Mouse (Mus musculus) gastrocnemius, postnatal 4 days (tissue): ENCODE results near the gene Atmin. TPM values are rescaled to one million over a fixed set of nuclear protein-coding genes. Genes with fewer than 3 reads are reported as not detected.
A peak's percentile ranks its signal among the peaks of the same experiment; 100 is the strongest.

Experiments
- DNase-seq, 2 experiments: peaks; one replicate each; pipeline ENCODE4 v3.0.0; 2021 to 2022; ENCODE audit warnings: low spot score in 2 of 2, mixed read lengths in 2 of 2
- long read RNA-seq, 2 experiments: library from polyadenylated mRNA; stranded (forward); transcript quantifications; one replicate each; pipeline ENCODE4 v2.0.0; 2021
- total RNA-seq, 2 experiments: library from RNA; stranded (reverse); gene quantifications; 2 replicates each; pipeline ENCODE4 v1.2.3; 2021

Atmin gene
- total RNA-seq, result 10 to 100 TPM; 16.4 to 17.1 TPM
- long read RNA-seq, experiment 1, full-length matches to known transcripts, result 20 of 27 reads
- long read RNA-seq, experiment 1, partial matches to known transcripts, result 0 of 27 reads
- long read RNA-seq, experiment 1, other reads (novel, unspliced or antisense), result 7 of 27 reads
- long read RNA-seq, experiment 2, full-length matches to known transcripts, result 21 of 26 reads
- long read RNA-seq, experiment 2, partial matches to known transcripts, result 0 of 26 reads
- long read RNA-seq, experiment 2, other reads (novel, unspliced or antisense), result 5 of 26 reads

DNA sequence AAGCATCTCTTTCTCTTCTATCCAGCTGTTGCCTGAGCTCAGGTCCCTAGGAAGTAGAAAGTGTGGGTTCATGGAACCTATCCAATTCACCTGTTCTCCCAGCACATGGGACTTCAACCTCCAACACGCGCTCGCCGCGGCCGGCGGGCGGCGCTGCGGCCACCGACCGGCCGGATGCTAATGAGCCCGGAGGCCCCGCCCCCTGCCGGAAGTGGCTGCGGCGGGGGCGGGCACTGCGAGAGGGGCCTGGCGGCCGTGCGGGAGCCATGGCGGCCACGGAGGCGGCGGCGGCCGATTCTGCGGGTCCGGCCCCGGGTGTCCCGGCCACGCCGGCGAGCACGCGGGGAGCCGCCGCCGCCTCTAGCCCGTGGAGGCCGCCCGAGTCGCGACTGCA lies at the start of gene Atmin:
TSS of gene Atmin (plus strand) at position 233 of the 394 bp plus-strand sequence.
- peak; percentile 88 to 89 for DNase-seq

DNA sequence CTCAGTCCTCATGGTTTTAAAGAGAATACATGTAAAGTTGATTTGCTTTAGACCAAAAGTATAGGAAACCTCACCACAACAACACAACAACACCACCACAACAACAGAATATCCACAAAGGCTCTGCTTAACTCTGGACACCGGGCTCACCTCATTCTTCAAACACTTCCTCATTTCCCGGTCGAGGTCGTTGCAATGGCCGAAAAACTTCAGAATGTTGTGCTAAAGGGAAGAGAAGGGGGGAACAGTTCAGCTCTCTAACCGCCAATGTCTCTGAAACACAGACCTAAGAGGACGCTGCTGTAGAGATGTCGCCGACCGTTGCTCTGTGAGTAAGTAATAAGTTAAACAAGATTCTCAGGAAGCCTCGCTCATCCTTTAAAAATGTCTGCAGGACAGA lies 49.3 kb upstream of the Atmin start:
- DNase-seq, result no peak

DNA sequence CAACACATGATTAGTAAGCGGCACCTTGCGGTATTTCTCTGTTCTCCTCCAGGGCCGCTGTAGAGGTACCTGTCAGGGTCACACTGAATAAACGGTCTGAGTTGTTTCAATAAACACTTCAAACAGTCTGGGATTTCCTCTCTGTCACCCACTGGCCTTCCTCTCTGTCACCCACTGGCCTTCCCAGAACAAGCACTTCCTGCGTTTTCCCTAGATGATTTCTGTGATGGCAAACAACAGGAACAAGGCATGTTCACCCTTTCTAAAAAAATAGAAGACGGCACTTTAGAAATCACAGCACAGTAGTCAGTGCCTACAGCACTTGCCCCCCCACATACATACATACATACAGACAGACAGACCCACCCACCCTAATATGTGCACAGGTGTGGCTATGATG lies 47.7 kb upstream of the Atmin start:
- DNase-seq, result no peak

DNA sequence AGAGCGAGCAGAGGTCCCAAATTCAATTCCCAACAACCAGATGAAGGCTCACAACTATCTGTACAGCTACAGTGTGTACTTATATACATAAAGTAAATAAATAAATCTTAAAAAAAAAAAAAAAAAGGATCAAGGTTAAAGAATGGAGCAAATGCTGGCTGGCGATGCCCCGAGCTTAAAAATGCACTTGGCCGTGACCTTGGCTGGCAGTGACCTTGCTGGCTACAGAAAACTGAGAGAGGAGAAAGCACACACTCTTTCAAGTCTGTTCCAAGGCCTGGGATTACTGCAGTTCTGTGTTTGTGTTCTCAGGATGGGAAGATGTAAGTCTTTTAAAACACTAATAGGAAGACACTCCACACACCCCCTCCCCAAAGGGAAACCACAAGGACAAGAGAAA lies 38.5 kb upstream of the Atmin start:
- DNase-seq, result no peak

DNA sequence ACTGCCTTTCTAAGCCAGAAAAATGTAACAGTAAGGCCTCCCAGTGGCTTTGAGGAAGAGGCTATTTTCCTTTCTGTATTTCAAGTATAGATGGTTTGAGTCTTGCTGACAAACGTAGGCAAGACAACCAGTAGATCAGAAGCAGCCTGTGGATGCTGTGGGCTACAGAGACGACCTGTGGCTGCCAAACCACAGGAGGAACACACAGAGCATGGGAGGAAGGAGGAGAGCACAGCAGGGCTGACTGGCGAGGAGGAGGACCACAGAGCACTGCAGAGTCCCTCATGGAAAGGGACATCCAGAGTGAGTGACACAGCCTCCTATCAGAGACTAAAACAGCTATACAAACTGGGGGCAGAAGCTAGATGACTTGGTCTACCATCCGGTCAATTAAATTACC lies 37.9 kb upstream of the Atmin start:
- DNase-seq, result no peak

DNA sequence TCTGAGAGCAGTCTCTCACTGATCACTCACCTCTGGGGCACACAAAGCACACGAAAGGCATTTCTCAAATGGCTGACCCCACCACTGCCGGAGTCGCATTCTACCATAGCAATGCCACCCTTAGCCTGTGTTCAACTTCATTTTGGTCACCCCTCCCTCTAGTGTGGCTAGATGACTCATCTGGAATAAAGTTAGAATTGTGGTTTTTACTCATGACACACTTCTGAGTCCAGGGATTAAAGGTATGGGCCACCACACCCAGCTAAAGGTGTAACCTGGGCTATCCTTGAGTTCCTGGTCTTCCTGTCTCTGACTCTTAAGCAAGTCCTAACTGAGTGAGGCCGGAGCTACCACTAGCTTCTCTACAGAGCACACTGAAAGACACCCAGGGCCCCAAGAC lies 37.4 kb upstream of the Atmin start:
- DNase-seq, result no peak

DNA sequence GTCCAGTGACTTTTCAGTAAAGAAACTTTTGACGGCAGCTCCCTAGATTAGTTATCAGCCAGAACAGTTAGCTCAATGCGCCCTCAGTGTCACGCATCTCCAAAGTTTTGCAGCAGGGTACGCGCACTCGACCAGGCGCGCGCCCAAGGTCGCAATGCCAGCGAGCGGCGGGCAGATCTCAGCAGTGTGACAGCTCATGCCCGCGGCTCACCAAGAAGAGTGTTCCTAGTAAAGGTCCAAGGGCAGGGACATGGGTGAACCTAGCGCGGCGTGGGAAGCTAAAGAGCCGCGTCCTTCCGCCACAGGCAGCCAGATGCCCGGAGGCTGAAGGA lies 22.2 kb upstream of the Atmin start:
- peak in 1 of 2 experiments; percentile 25 for DNase-seq

DNA sequence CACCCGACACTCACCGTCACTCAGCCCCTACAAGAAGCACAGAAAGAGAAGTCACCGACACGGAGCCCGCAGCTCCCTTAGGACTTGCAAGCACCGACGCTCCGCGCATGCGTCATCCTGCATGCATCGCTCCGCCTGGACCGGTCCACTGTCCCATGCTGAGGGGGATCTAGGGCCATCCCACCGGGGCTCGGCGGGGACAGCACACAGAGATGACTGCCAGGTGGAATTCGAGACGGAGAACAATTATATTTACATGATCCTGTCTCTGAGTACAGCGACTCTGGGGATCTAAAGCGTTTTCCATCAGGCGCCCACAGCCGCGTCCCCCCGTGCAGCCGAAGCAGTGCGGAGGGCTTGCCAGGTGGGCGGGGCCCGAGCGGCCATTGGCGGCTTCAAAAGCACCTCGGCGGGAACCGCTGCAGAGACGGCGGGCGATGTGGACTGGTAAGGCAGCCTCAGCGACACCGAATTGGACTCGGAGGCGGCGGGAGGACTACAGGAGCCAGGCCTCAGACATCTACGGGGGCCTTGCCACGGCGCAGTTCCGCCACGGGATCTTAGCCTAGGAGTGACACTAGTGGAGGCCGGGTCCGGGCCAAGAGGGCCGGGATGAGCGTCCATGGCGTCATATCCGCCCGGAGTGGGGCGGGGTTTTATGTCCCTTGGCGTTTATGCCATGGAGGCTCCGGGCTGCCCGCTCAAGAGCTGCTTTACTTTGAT lies 21.7 kb upstream of the Atmin start, which contains the start of the genes Cmc2 and Cenpn:
TSS of gene Cmc2 (minus strand) at position 119 of the 723 bp plus-strand sequence.
TSS of gene Cenpn (plus strand) at position 394 of the 723 bp plus-strand sequence.
- DNase-seq, result peak; percentile 88 to 95

DNA sequence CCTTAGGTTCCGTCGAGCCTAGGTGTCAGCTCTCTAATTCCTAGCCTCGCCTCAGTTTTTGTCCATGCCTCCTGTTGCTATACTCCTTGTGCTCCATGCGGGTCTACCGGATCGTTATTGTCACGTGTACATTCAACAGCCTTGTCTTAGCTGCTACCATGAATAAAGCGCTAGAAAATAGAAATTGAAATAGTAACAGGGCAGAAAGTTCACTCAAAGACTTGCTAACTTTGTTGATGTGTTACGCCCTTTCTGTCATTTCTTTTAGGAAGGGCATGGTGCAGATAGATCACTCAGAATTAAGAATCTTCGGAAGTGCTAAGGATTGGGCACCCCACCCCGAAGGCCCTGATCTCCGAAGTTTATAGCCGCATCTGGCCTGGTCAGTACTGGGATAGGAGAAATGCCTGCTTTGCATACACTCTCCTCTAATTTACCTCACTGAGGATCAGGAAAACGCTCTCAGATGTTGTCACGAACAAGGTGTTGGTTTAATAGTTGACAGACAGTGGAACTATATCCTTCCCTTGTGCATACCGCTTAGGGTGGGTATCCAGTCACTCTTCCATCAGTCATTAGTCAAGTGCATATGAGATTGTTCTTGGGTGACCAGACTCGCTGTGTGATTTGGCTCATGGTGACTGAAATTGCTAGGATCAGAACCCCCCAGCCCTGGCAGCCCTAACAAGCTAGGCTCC lies 21.0 kb upstream of the Atmin start:
- DNase-seq, result no peak

DNA sequence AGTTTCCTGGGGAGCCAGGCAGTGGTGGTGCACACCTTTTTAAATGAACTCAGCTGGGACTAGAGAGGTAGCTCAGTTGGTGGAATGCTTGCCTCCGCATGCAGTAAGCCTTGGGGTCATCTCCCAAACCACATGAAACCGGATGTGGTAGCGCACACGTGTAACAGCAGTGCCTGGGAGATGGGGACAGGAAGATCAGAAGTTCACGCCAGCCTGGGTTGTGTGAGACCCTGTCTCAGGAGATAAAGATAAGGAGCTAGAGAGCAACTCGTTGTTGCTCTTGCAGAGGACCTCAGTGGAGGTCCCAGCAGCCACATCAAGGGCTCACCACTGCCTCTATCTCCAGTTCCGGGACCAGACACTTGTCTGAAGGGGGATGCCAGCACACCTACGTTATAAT lies 19.7 kb upstream of the Atmin start:
- no peak for DNase-seq

DNA sequence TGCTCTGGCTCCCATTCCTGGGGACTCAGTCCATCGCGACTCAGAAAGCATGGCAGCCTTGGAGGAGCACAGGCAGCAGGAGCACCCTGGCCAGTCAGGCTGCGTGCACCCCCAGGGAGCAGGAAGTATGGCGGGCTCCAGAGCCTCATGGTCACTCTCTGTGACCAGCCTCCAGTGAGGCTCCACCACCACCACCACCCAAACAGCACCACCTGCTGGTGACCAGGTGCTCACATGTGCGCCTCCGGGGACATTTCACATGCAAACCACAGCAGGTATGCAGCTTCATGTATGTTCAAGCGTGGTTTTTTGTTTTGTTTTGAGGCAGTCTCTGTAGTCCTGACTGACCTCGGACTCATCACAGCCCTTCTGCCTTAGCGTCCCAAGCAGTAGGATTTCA lies 15.3 kb upstream of the Atmin start:
- peak in 1 of 2 experiments; percentile 22 for DNase-seq

DNA sequence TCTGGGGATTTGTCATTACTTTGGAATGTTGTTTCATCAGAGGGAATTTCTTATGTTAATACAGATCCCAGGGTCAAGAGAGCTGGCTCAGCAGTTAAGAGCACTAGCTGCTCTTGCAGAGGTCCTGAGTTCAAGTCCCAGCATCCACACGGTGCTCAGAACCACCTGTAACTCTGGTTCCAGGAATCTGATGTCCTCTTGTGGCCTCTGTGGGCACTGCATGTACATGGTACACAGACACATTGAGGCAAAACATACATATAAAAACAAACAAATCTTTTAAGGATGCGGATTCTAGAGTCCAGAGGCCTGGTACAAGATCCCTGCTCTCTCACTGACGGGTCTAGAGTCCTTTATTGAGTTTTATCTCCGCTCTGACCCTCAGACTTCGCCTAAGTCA lies 14.6 kb upstream of the Atmin start:
- no peak for DNase-seq

DNA sequence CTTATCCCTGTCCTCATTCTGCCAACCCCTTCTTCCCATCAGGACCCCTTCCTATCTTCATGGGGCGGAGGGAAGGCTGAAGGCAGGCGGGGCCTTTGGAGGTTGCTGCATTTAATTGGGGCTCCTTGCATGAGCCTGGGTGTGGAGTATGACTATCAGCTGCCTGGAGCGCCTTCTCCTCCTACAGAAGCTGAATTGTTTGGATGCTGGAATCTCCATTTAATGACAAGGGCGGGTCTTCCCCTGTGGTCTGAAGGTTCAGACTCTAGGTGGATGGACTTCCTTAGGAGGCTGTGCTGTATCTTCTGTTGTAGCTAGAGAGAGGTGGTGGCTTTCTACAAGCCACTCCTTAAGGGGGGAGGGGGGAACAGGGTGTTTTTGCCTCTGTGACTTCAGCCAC lies 8.2 kb upstream of the Atmin start:
- no peak for DNase-seq

DNA sequence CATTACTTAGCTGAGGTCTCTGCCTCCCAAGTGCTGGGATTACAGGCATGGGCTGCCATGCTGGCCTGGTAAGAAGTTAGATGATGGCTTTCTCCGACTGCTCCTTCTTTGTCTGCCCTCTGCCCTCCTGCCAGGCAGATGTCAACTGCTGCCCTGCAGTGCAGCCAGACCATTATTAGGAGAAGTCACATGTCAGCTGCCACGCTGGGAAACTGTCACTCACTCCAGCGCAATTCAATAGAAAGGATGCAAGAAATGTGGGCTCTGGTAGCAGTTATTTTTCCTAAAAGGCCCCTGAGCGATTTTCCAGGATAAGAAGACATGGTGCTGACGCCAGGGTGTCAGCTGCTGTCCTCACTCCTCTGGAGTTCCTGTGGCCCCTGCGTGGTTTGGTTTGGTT lies 7.7 kb upstream of the Atmin start:
- no peak for DNase-seq

DNA sequence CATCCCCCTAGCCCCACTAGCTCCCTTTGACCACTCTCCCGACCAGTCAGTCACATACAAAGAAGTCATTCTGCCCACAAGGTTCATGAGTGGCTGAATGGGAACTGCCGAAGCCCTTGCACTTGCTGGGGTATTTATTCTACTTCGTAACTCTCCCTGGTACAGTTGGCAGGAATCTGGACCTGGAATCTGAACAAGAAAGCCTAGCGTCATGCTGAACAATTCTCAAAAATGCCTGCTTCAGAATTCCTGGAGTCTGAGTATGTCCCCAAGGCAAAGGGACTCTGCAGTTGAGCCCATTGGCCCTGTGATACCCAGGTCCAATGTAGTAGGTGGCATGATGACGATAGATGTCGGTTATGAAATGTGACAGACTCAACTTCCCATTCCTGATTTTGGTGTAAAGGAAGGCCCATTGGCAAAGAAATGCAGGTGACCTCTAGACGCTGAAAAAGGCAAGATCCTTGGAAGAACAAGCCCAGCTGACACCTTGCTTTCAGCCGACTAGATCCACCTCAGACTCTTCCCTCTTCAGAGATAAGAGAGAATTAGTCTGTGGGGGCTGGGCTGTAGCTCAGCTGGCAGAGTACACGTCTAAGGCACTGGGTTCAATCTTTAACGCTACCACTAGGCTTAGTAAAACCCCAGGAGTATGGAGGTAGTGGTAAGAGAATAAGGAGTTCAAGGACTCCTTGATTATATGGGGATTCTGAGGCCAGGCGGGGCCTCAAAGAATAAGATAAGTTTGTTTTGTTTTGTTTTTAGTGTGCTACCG lies 722 bp upstream of the Atmin start:
- DNase-seq, result no peak

DNA sequence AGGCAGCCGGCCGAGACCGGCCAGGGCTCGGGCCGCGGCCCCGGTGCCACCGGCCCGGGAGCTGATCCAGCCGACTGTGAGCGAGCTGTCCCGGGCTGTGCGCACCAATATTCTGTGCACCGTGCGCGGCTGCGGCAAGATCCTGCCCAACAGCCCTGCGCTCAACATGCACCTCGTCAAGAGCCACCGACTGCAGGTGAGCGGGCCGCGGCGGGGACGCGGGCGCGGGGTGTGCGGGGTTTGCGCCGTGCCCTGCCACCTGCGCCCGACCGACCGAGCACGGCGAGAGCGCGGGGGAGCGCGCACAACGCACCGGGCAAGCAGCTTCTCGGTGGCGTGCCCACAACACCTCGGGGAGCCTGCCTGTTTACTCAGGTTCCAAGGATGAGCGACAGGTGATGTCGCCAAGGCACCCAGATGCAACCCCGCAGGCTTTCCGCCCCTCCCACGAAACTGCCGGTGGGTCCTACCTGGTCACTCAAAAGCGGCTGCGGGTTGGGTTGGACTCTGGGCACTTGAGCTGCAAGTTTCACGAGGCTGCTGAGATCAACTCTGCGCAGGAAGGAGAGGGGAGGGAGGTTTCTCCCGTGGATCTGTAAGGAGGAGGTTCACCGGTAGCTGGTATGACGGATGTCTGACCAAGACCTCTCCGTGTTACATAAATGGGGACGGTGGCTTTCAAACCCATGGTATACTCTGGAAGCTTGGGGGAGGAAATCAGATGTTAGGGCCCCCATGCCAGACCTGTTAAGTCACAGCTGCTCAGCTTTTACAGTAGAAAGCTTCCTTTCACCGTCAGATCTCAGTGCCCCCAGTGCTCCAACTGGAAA lies 577 bp downstream of the Atmin start:
- peak in 1 of 2 experiments; percentile 19 for DNase-seq

DNA sequence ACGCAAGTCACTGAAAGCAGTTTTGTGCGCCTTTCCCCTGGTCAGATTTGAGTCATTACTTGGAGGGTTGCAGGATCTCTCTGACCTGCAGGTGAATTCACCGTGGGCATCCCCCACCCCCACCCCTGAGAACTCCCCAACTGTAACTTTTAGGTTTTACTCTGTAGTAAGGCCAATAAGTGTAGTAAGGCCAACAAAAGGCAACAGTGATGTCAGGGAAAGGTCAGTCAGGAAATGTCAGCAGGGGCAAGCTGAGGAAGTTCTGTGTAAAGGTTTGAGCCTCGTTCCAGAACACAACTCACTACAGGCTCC lies 1.1 kb downstream of the Atmin start:
- no peak for DNase-seq

DNA sequence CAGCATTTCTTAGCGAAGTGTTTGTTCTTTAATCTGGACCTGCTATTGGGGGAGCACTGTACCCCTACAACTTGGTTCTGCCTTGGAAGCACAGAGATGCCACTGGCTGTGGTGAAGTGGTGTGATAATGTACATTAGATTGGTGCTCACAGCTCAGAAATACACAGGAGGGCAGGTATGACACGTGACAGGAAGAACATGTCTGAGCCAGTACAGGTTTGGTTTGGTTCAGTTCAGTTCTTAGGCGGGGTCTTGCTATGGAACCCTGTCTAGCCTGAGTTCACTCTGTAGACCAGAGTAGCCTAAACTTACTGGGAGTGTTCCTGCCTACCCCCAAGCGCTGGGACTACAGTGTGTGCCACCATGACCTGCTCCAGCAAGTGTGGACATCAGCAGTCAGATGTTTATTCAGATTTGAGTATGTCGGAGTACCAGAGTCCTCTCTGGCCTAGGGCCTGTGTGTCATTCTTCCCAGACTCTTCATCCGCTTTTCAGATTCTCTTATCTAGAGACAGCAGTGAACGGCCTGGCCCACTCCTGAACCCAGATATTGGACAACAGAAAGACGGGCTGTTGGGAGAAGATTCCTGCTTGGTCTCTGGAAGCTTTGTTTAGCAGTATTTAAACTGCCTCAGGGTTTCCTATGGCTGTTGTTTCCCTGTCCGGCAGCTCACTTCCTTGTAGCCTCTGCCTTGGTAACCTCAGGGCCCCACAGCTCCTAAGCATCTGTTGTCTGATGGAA lies 2.1 kb downstream of the Atmin start:
- DNase-seq, result no peak

DNA sequence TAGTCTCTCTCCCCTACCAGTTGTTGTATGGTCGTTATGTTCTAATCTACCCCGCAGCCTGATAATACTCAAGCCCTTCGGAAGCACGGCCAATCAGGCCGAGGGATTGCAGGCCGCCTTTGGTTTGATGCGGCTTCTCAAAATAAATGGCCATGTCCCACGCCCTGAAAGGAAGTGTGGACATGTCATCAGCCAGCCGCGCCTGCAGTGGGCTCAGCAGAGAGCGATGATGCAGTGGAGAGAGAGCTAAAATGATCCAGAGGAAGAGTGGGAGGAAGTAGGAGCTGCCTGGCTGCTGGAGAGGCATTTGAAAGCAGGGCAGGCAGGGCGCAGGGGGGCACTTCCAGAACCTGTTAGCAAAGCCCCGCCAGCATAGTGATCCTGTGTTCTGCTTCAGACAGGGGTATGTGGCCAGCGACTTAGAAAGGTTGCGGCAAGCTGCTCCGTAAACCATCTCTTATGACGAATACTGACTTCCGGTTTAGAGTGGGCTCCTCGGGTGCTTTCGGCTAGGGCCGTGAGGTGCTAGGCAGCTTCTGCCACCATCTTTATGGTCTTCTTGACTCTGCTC lies 3.2 kb downstream of the Atmin start:
- DNase-seq, result no peak

DNA sequence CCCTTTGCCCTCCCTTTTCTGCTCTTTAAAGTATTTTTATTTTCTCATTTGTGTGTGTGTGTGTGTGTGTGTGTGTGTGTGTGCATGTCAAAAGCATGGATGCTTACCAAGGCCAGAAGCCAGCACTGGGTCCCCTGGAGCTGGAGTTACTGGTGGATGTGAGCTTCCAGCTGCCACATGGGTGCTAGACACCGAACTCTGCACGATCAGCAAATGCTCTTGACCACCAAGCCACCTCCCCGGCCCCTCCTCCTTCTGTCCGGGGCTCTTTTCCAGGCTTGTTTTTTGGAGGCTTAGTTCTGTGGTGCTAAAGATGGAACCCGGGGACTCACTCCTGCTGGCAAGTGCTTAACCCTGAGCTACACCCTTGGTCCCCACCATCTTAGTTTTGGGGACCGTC lies 3.7 kb downstream of the Atmin start:
- DNase-seq, result no peak
